Mouse (Mus musculus): Measurements from ENCODE around the gene Klhl11.

DNA sequence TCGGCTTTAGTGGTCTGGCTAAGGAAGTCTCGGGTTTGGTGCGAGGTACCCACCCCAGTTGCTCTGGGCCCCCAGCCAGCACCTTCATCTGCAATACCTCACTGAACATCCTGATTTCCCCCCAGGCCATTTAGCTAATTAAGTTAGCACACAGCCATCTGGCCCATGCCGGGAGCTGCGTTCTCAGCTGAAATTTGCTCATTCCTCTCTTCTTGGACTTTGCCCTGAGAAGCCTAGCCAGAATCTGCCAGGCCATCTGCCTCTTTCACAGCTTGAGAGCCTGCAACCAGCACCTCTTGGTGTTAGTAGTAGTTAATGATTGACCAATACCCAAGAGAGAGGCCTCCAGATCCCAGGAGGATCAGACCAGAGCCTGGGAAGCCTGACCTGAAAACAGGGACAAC lies 45.6 kb upstream of the Klhl11 start:
- TF ChIP-seq CTCF (IDR thresholded peaks at IDR 0.05; ENCODE audit: insufficient read depth, low read depth, low read length) (no peak), POLR2A (IDR thresholded peaks at IDR 0.05; ENCODE audit: insufficient read depth, low read depth, low read length) (no peak)
